ENCODE assay signal across 26 mouse cellular contexts in the genomic region with DNA sequence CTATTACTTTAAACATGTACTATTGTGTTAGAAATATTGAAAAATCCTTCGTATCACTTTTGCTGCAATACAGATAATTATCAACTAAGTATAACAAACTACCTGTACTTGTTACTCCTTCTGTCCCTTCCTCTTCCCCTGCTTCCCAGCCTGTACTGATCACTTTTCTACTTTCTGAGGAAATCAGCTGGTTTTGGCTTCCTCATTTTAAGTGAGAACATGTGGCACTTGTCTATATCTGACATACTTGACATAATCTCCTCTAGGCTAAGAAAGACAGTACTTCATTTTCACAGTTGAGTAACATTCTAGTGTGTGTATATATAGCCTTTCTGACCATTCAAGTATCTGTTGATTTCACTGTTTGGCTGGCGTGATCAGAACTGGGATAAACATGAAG.
"Had no signal": no experiment of that assay in that cellular context is flagged by ENCODE, and none has a peak within 500 bp of the region (broad histone marks: within the 10 kb centered on the region; RNA-seq: fewer than 3 reads in every experiment).

No protein-coding gene starts in this region.

- H3K4me1 ChIP-seq: heart, embryonic 13.5 days; heart, embryonic 15.5 days; hindbrain, embryonic 12.5 days; intestine, embryonic 15.5 days; limb, embryonic 13.5 days; limb, embryonic 15.5 days; liver, embryonic 12.5 days had no signal

- DNase-seq: gastrocnemius, adult 2 months; gastrocnemius, postnatal 10 days; gastrocnemius, postnatal 25 days; heart, adult 11 months; heart, adult 2 months; heart, postnatal 14 days; heart, postnatal 36 days; kidney, adult 18-20 months; kidney, adult 8-10 months; kidney, postnatal 10 days; kidney, postnatal 25 days; kidney, postnatal 4 days; left cerebral cortex, postnatal 4 days had no signal

- ATAC-seq: hindbrain, embryonic 16.5 days; inflammation-experienced regulatory T-cells, adult 6 months; intestine, embryonic 15.5 days; intestine, postnatal 0 days; liver, embryonic 12.5 days had no signal

- H3K9me3 ChIP-seq: heart, embryonic 13.5 days; heart, embryonic 15.5 days; hindbrain, embryonic 12.5 days; intestine, embryonic 15.5 days; limb, embryonic 13.5 days; limb, embryonic 15.5 days; liver, embryonic 12.5 days had no signal

- H3K9ac ChIP-seq: heart, embryonic 13.5 days; heart, embryonic 15.5 days; hindbrain, embryonic 12.5 days; hindbrain, embryonic 14.5 days; intestine, embryonic 15.5 days; limb, embryonic 13.5 days; limb, embryonic 15.5 days; liver, embryonic 12.5 days had no signal

- H3K27ac ChIP-seq: gastrocnemius, adult 2 months; heart, adult 2 months; heart, embryonic 13.5 days; heart, embryonic 15.5 days; hindbrain, embryonic 12.5 days; hindbrain, embryonic 14.5 days; intestine, embryonic 15.5 days; layer of hippocampus, adult 2 months; left cerebral cortex, adult 2 months; limb, embryonic 13.5 days; limb, embryonic 15.5 days; liver, embryonic 12.5 days had no signal

- H3K27me3 ChIP-seq: heart, embryonic 13.5 days; heart, embryonic 15.5 days; hindbrain, embryonic 12.5 days; intestine, embryonic 15.5 days; limb, embryonic 13.5 days; limb, embryonic 15.5 days; liver, embryonic 12.5 days had no signal

- H3K4me3 ChIP-seq: gastrocnemius, adult 2 months; heart, adult 2 months; heart, embryonic 13.5 days; heart, embryonic 15.5 days; hindbrain, embryonic 12.5 days; intestine, embryonic 15.5 days; layer of hippocampus, adult 2 months; left cerebral cortex, adult 2 months; limb, embryonic 13.5 days; limb, embryonic 15.5 days; liver, embryonic 12.5 days had no signal

- H3K36me3 ChIP-seq: heart, embryonic 13.5 days; heart, embryonic 15.5 days; intestine, embryonic 15.5 days; liver, embryonic 12.5 days had no signal
